Mouse (Mus musculus) cerebellum, adult 2 months (tissue): ENCODE data around the gene Use1.

Experiments used
- CTCF ChIP-seq: fragments of 200-500 bp; IDR thresholded peaks from 2 replicates; pipeline ENCODE4 v1.5.1; 2011; ENCODE audit warnings: low read depth, mild to moderate bottlenecking, control low read depth, low read length, moderate library complexity, borderline replicate concordance; ENCODE audit not compliant: insufficient read depth
- POLR2A ChIP-seq: fragments of 200-500 bp; IDR thresholded peaks from 2 replicates; pipeline ENCODE4 v1.6.1; 2011; ENCODE audit warnings: low read length, control low read depth, borderline replicate concordance; ENCODE audit not compliant: insufficient read depth

DNA sequence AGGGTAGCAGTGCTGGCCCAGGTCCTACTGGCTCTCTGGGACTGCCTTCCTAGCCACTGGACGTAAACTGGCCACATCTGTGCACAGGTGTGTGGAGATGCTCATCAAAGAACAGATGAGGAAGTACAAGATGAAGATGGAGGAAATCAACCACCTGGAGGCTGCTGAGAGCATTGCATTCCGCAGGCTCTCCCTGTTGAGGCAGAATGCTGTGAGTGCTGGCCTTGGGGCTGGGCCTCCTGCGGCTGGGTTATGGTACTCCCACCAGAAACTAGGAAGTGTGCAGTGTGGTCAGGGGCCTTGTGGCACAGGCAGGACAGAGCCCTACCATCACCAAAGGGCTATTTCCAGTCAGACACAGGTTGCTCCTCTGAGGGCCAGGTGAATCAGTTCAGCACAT, 8.6 kb upstream of the Use1 start:
- TF ChIP-seq POLR2A, result no peak
- TF ChIP-seq CTCF, result no peak
